Mouse (Mus musculus) CH12.LX (cell line): ENCODE measurements at regions not wholly inside any gene's neighbourhood (a gene's known extent, or its start where the extent isn't known, plus 50 kb on each side); places are given as distances from the start of the nearest gene placed in this dataset.

ENCODE experiments used
- DNase-seq: peaks from one replicate; pipeline ENCODE4 v3.0.0-alpha.2; 2013; ENCODE audit errors: extremely low read depth
- H3K27ac ChIP-seq: 2 replicates; pipeline ENCODE4 v1.5.1; 2012; ENCODE audit warnings: low read depth, mild to moderate bottlenecking, control low read depth, moderate library complexity; ENCODE audit not compliant: insufficient read depth
- H3K27me3 ChIP-seq: replicated peaks from 2 replicates; pipeline ENCODE3; 2012; ENCODE audit warnings: inconsistent platforms
- H3K36me3 ChIP-seq, 2 experiments: replicated peaks in 1 of 2; 2 replicates each; pipeline versions ENCODE3 to v1.6.1; 2012; ENCODE audit warnings: inconsistent platforms in 1 of 2, low read length in 1 of 2, mild to moderate bottlenecking in 1 of 2, mixed read lengths in 1 of 2, moderate library complexity in 1 of 2; ENCODE audit not compliant: control insufficient read depth in 1 of 2, insufficient read depth in 1 of 2
- H3K4me1 ChIP-seq, 2 experiments: 2 replicates each; pipeline ENCODE4 v1.6.1; 2012; ENCODE audit warnings: inconsistent platforms in 1 of 2, moderate library complexity in 1 of 2; ENCODE audit not compliant: insufficient read depth in 2 of 2, control insufficient read depth in 1 of 2
- H3K4me2 ChIP-seq: 2 replicates; pipeline ENCODE4 v1.6.1; 2012; ENCODE audit warnings: low read depth, mild to moderate bottlenecking, control low read depth; ENCODE audit not compliant: poor library complexity, insufficient read depth, severe bottlenecking
- H3K4me3 ChIP-seq, 3 experiments: fragments of 150-350 bp in 1 of 3; sonication (generic) in 1 of 3; replicated peaks in 1 of 3; 2 replicates each; pipeline versions ENCODE3 to v1.5.1; 2011 to 2012; ENCODE audit warnings: low read depth in 2 of 3, low read length in 2 of 3, mild to moderate bottlenecking in 2 of 3, moderate library complexity in 2 of 3, control low read depth in 1 of 3, improper control_type of control experiment in 1 of 3, inconsistent platforms in 1 of 3, mixed read lengths in 1 of 3; ENCODE audit not compliant: poor library complexity in 1 of 3
- H3K79me2 ChIP-seq: replicated peaks from 2 replicates; pipeline ENCODE4 v1.6.1; 2012; ENCODE audit warnings: mild to moderate bottlenecking, moderate library complexity; ENCODE audit not compliant: control insufficient read depth, poor library complexity, insufficient read depth, severe bottlenecking; ENCODE audit errors: extremely low read depth
- H3K9ac ChIP-seq: 2 replicates; pipeline ENCODE4 v1.6.1; 2012; ENCODE audit warnings: low read depth, mild to moderate bottlenecking, control low read depth, moderate library complexity; ENCODE audit not compliant: insufficient read depth
- H3K9me3 ChIP-seq: replicated peaks from 2 replicates; pipeline ENCODE3; 2012; ENCODE audit warnings: low read length, inconsistent platforms, mixed read lengths
- HCFC1 ChIP-seq: IDR thresholded peaks from 2 replicates; pipeline ENCODE4 v1.6.1; 2012; ENCODE audit warnings: low read depth, mild to moderate bottlenecking, inconsistent platforms, low read length, improper control_type of control experiment
- IRF4 ChIP-seq: IDR thresholded peaks from 2 replicates; pipeline ENCODE4 v1.6.1; 2014; ENCODE audit warnings: low read depth, mild to moderate bottlenecking, inconsistent platforms, low read length, improper control_type of control experiment
- JUND ChIP-seq: conservative IDR thresholded peaks from 2 replicates; pipeline ENCODE4 v1.6.1; 2011; ENCODE audit warnings: low read depth, low read length, improper control_type of control experiment
- KAT2A ChIP-seq: IDR thresholded peaks from 2 replicates; pipeline ENCODE4 v1.6.1; 2012; ENCODE audit warnings: low read length, improper control_type of control experiment, inconsistent platforms; ENCODE audit not compliant: insufficient replicate concordance
- MEF2A ChIP-seq: IDR thresholded peaks from 2 replicates; pipeline ENCODE4 v1.6.1; 2014; ENCODE audit warnings: low read depth, mild to moderate bottlenecking, inconsistent platforms, low read length, improper control_type of control experiment, borderline replicate concordance
- MXI1 ChIP-seq: IDR thresholded peaks from 2 replicates; pipeline ENCODE4 v1.6.1; 2011; ENCODE audit warnings: mild to moderate bottlenecking, low read depth, low read length, improper control_type of control experiment
- MYC ChIP-seq: IDR thresholded peaks from 2 replicates; pipeline ENCODE4 v1.6.1; 2011; ENCODE audit warnings: low read depth, mild to moderate bottlenecking, improper control_type of control experiment, low read length
- NELFE ChIP-seq: IDR thresholded peaks from 2 replicates; pipeline ENCODE4 v1.6.1; 2011; ENCODE audit warnings: low read depth, low read length, improper control_type of control experiment
- RAD21 ChIP-seq: IDR thresholded peaks from 2 replicates; pipeline ENCODE4 v1.6.1; 2011; ENCODE audit warnings: low read depth, mild to moderate bottlenecking, low read length, improper control_type of control experiment, moderate library complexity
- SIN3A ChIP-seq: IDR thresholded peaks from 2 replicates; pipeline ENCODE4 v1.6.1; 2012; ENCODE audit warnings: low read length, improper control_type of control experiment, inconsistent platforms
- TCF12 ChIP-seq: IDR thresholded peaks from 2 replicates; pipeline ENCODE4 v1.6.1; 2014; ENCODE audit warnings: low read depth, mild to moderate bottlenecking, inconsistent platforms, low read length, improper control_type of control experiment
- USF1 ChIP-seq: IDR thresholded peaks from 2 replicates; pipeline ENCODE4 v1.6.1; 2014; ENCODE audit warnings: low read depth, mild to moderate bottlenecking, inconsistent platforms, low read length, improper control_type of control experiment
- USF2 ChIP-seq: conservative IDR thresholded peaks from 2 replicates; pipeline ENCODE4 v1.6.1; 2011; ENCODE audit warnings: low read depth, low read length, improper control_type of control experiment
- ZC3H11A ChIP-seq: IDR thresholded peaks from 2 replicates; pipeline ENCODE4 v1.6.1; 2012; ENCODE audit warnings: low read depth, mild to moderate bottlenecking, inconsistent platforms, low read length, improper control_type of control experiment
- ZKSCAN1 ChIP-seq: IDR thresholded peaks from 2 replicates; pipeline ENCODE4 v1.6.1; 2012; ENCODE audit warnings: low read depth, inconsistent platforms, low read length, improper control_type of control experiment, borderline replicate concordance
- ZMIZ1 ChIP-seq: IDR thresholded peaks from 2 replicates; pipeline ENCODE4 v1.6.1; 2012; ENCODE audit warnings: low read depth, mild to moderate bottlenecking, inconsistent platforms, low read length, improper control_type of control experiment
- ZNF384 ChIP-seq: IDR thresholded peaks from 2 replicates; pipeline ENCODE4 v1.6.1; 2012; ENCODE audit warnings: low read depth, low read length, improper control_type of control experiment, inconsistent platforms
- dilution Hi-C: fragments of 300-500 bp; cut with MboI; formaldehyde crosslinking; loops from 2 replicates; pipeline ENCODE4 v1.14.3; 2020; ENCODE audit warnings: low sequenced_read_pairs; ENCODE audit not compliant: extremely low pct_unique_long_range_greater_than_20kb, extremely low pct_ligation_motif_present
- in situ Hi-C: fragments of 300-500 bp; cut with MboI; formaldehyde crosslinking; loops from 3 replicates; pipeline ENCODE4 v1.14.3; 2019; ENCODE audit warnings: low sequenced_read_pairs, low pct_ligation_motif_present, low pct_unique_long_range_greater_than_20kb, mixed read lengths

GRCm38 (mm10) chr7:138746616-138747015, 99.3 kb upstream of the Ppp2r2d start:
- no peak for TF ChIP-seq NELFE
- Histone ChIP-seq H3K27ac (no peak overlapping the region), H3K36me3 (no peaks in the 10 kb centered on the region), H3K4me1 (peaks cover 0 to 3% of the 10 kb centered on the region in 2 experiments; a peak in 1 of 4 replicates), H3K79me2 (no peaks in the 10 kb centered on the region), H3K27me3 (peaks cover 95% of the 10 kb centered on the region), H3K9me3 (peaks cover 7% of the 10 kb centered on the region), H3K9ac (no peak overlapping the region), H3K4me3 (no peak overlapping the region), H3K4me2 (no peak overlapping the region)
- DNase-seq = no peak
- dilution Hi-C loops = no loop called here
- in situ Hi-C loops = no loop called here

- no peak overlapping the region for H3K27ac ChIP-seq
- in situ Hi-C loops (no loop called here), dilution Hi-C loops (no loop called here)
- H3K9me3 ChIP-seq = peaks cover 9% of the 10 kb centered on the region
- H3K36me3 ChIP-seq = no peaks in the 10 kb centered on the region
- no peak for DNase-seq
- no peak for TF ChIP-seq TCF12
- H3K4me2 ChIP-seq = no peak overlapping the region
- H3K27me3 ChIP-seq = peaks cover 86% of the 10 kb centered on the region
- H3K9ac ChIP-seq = no peak overlapping the region
- no peaks in the 10 kb centered on the region for H3K79me2 ChIP-seq
- peaks cover 0 to 3% of the 10 kb centered on the region in 2 experiments; a peak in 1 of 4 replicates for H3K4me1 ChIP-seq
- no peak overlapping the region for H3K4me3 ChIP-seq
These were observed 103.4 kb upstream of the Ppp2r2d start for GRCm38 (mm10) chr7:138742516-138742845.

- DNase-seq = no peak
- in situ Hi-C loops = no loop called here
- Histone ChIP-seq H3K9me3 (peaks cover 9% of the 10 kb centered on the region), H3K9ac (no peak overlapping the region), H3K27ac (no peak overlapping the region)
- TF ChIP-seq USF1 (no peak), JUND (no peak), HCFC1 (no peak), KAT2A (no peak), ZC3H11A (no peak), ZMIZ1 (no peak), MYC (no peak), MXI1 (no peak), ZKSCAN1 (no peak), ZNF384 (no peak), SIN3A (no peak), RAD21 (no peak), MEF2A (no peak), IRF4 (no peak), USF2 (no peak)
- TF ChIP-seq, all 38 proteins: peak for 0
- no peaks in the 10 kb centered on the region for H3K79me2 ChIP-seq
- no peak overlapping the region for H3K4me3 ChIP-seq
- H3K4me1 ChIP-seq = peaks cover 0 to 3% of the 10 kb centered on the region in 2 experiments; a peak in 1 of 4 replicates
- H3K27me3 ChIP-seq = peaks cover 85% of the 10 kb centered on the region
- no peaks in the 10 kb centered on the region for H3K36me3 ChIP-seq
- dilution Hi-C loops = no loop called here
- no peak overlapping the region for H3K4me2 ChIP-seq
These were observed 103.9 kb upstream of the Ppp2r2d start for GRCm38 (mm10) chr7:138741816-138742515.
